18 mouse cellular contexts compared by ENCODE assay signal in the genomic region with DNA sequence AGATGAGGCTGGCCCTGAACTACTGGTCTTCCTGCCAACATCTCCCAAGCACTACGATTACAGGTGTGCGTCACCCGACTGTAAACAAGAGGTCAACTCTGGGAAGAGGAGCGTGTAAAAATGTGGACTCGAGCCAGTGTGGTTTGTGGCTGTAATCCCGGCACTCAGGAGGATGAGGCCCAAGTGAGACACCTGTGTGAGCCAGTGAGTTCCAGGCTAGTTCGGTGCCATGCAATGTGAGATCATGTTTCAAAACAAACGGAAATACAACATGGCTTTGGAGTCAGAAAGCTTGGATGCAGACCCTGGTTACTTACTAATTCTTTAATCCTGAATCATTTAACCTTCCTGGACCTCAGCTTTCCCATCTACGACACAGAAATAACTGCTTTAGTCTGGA.
"Had no signal": no experiment of that assay in that cellular context is flagged by ENCODE, and none has a peak within 500 bp of the region (broad histone marks: within the 10 kb centered on the region; RNA-seq: fewer than 3 reads in every experiment).

No protein-coding gene starts in this region.

- H3K36me3 ChIP-seq: limb, embryonic 15.5 days; liver, embryonic 15.5 days; midbrain, embryonic 12.5 days; midbrain, embryonic 15.5 days; neural tube, embryonic 13.5 days had no signal

- H3K4me2 ChIP-seq: limb, embryonic 12.5 days; limb, embryonic 15.5 days; liver, embryonic 11.5 days; liver, embryonic 15.5 days; midbrain, embryonic 12.5 days; midbrain, embryonic 15.5 days; neural tube, embryonic 13.5 days had no signal

- H3K9ac ChIP-seq: limb, embryonic 12.5 days; limb, embryonic 15.5 days; liver, embryonic 15.5 days; midbrain, embryonic 12.5 days; midbrain, embryonic 15.5 days; neural tube, embryonic 13.5 days had no signal

- H3K27ac ChIP-seq: limb, embryonic 12.5 days; limb, embryonic 15.5 days; liver, embryonic 15.5 days; macrophage; midbrain, embryonic 12.5 days; midbrain, embryonic 15.5 days; neural tube, embryonic 13.5 days had no signal

- H3K27me3 ChIP-seq: limb, embryonic 12.5 days; limb, embryonic 15.5 days; liver, embryonic 15.5 days; midbrain, embryonic 12.5 days; midbrain, embryonic 15.5 days; neural tube, embryonic 13.5 days had no signal

- ATAC-seq: midbrain, embryonic 15.5 days had no signal

- H3K4me3 ChIP-seq: limb, embryonic 12.5 days; limb, embryonic 15.5 days; liver, embryonic 15.5 days; midbrain, embryonic 12.5 days; midbrain, embryonic 15.5 days; neural tube, embryonic 13.5 days had no signal

- H3K4me1 ChIP-seq: liver, embryonic 15.5 days; midbrain, embryonic 12.5 days; midbrain, embryonic 15.5 days had no signal

- H3K9me3 ChIP-seq: limb, embryonic 12.5 days; limb, embryonic 15.5 days; liver, embryonic 15.5 days; midbrain, embryonic 12.5 days; midbrain, embryonic 15.5 days; neural tube, embryonic 13.5 days had no signal

- DNase-seq: kidney, adult 9 months; kidney, postnatal 14 days; kidney, postnatal 4 days; left cerebral cortex, postnatal 4 days; lung, adult 2 months; lung, postnatal 14 days; retina, postnatal 1 day; right cerebral cortex, postnatal 25 days; thymus, adult 18-20 months; thymus, postnatal 36 days had no signal
